Mouse (Mus musculus) neural tube, embryonic 15.5 days (tissue): Measurements from ENCODE around the gene Abi1. TPM values are rescaled to one million over a fixed set of nuclear protein-coding genes. Genes with fewer than 3 reads are reported as not detected.

Experiments used
- ATAC-seq: fragments of 200-750 bp; cut with Nextera tagmentation; 2 replicates; pipeline ENCODE4 v1.8.0; 2017; ENCODE audit warnings: mild to moderate bottlenecking, moderate TSS enrichment, moderate library complexity; ENCODE audit not compliant: low FRiP score
- H3K27ac ChIP-seq: fragments of 300-500 bp; sonication (generic); replicated peaks from 2 replicates; pipeline ENCODE4 v1.5.1; 2015; ENCODE audit warnings: mild to moderate bottlenecking, inconsistent platforms
- H3K27me3 ChIP-seq: fragments of 300-500 bp; sonication (generic); replicated peaks from 2 replicates; pipeline ENCODE4 v1.6.1; 2015; ENCODE audit warnings: inconsistent platforms
- H3K36me3 ChIP-seq: fragments of 300-500 bp; sonication (generic); 2 replicates; pipeline ENCODE4 v1.6.1; 2015; ENCODE audit warnings: inconsistent platforms
- H3K4me1 ChIP-seq: fragments of 300-500 bp; sonication (generic); 2 replicates; pipeline ENCODE4 v1.6.1; 2015; ENCODE audit warnings: inconsistent platforms
- H3K4me2 ChIP-seq: fragments of 300-500 bp; sonication (generic); 2 replicates; pipeline ENCODE4 v1.6.1; 2015; ENCODE audit warnings: inconsistent platforms, mild to moderate bottlenecking, moderate library complexity
- H3K4me3 ChIP-seq: fragments of 300-500 bp; sonication (generic); replicated peaks from 2 replicates; pipeline ENCODE4 v1.5.1; 2015; ENCODE audit warnings: mild to moderate bottlenecking, inconsistent platforms
- H3K9ac ChIP-seq: fragments of 300-500 bp; sonication (generic); replicated peaks from 2 replicates; pipeline ENCODE4 v1.6.1; 2015; ENCODE audit warnings: mild to moderate bottlenecking, inconsistent platforms
- H3K9me3 ChIP-seq: fragments of 300-500 bp; sonication (generic); replicated peaks from 2 replicates; pipeline ENCODE4 v1.6.1; 2016; ENCODE audit warnings: inconsistent platforms
- WGBS: fragments of 180-500 bp; shearing (Covaris S2); methylation state at CpG from one replicate; pipeline ENCODE4 v1.1.7; 2015; ENCODE audit warnings: mixed read lengths; 5-methylcytosine and 5-hydroxymethylcytosine counted together
- polyA plus RNA-seq: library from polyadenylated mRNA; unstranded; fragments of >200 nt; fragmentation: Nextera tagmentation; extraction: Ambion mirVana; gene quantifications from 2 replicates; pipeline ENCODE4 v1.2.1, GENCODE M21; 2015

Abi1 gene
- 57.3 and 62.1 TPM in 2 replicates for polyA plus RNA-seq

GRCm38 (mm10) chr2:23040001-23040646 is at the start of gene Abi1:
Abi1 (minus strand) TSS chr2:23040241.
- ATAC-seq = peak; percentile 97
- Histone ChIP-seq H3K9ac (peak within 1 kb of the TSS; percentile 97), H3K9me3 (no peaks in the 10 kb centered on the region), H3K36me3 (no peaks in the 10 kb centered on the region), H3K27ac (peak within 1 kb of the TSS; percentile 97), H3K4me1 (peaks cover 22% of the 10 kb centered on the region), H3K4me2 (peak within 1 kb of the TSS; percentile 71), H3K4me3 (peak within 1 kb of the TSS; percentile 99), H3K27me3 (no peaks in the 10 kb centered on the region)
- WGBS = 3% methylated on average over 23 of the region's 24 CpGs

GRCm38 (mm10) chr2:23084540-23084939 is 44.5 kb upstream of the Abi1 start:
- Histone ChIP-seq H3K4me2 (no peak overlapping the region), H3K36me3 (peaks cover 67% of the 10 kb centered on the region), H3K9me3 (no peaks in the 10 kb centered on the region), H3K4me3 (no peak overlapping the region), H3K27ac (no peak overlapping the region), H3K9ac (no peak overlapping the region), H3K4me1 (no peaks in the 10 kb centered on the region), H3K27me3 (no peaks in the 10 kb centered on the region)
- WGBS = 95% methylated on average over 8 of the region's 8 CpGs
- no peak for ATAC-seq

DNA sequence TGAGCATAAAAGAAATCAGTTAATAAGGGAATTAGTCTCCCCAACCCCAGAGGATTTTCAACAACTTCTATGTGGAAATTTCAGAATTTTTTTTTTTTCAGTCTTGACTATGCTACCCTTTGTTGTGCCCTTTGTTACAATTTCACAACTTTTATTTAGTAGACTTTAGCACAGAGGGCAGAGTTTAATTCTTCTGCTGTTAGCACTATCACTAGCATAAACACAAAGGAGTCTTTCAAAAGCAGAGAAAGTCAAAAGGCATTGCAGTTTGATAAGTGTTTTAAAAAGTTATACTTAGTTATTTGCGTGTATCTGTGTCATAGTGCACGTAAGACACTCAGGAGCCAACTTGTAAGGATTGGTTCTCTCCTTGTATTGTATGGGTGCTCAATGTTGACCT is 38.5 kb upstream of the Abi1 start:
- Histone ChIP-seq H3K4me2 (no peak overlapping the region), H3K4me1 (no peaks in the 10 kb centered on the region), H3K36me3 (peaks cover 52% of the 10 kb centered on the region), H3K27me3 (no peaks in the 10 kb centered on the region), H3K9me3 (no peaks in the 10 kb centered on the region), H3K4me3 (no peak overlapping the region), H3K27ac (no peak overlapping the region), H3K9ac (no peak overlapping the region)
- ATAC-seq = no peak
- 93% methylated on average over 2 of the region's 2 CpGs for WGBS

DNA sequence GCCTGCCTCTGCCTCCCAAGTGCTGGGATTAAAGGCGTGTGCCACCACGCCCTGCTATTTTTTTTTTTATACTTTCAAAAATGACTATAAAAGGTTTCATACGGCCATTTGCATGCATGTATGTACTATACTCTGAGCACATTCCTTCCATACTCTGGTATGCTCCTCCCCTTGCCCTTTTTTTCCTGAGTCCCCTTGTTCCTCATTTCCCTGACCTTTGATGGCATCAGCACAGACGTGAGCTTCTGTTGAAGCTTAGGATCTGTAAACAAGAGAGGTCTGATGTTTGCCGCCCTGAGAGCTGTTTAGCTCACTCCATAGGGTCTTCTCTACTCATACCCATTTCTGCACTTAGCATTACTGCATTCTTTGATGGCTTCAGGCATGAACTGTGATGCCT is 37.7 kb upstream of the Abi1 start:
- Histone ChIP-seq H3K4me2 (no peak overlapping the region), H3K4me1 (no peaks in the 10 kb centered on the region), H3K27me3 (no peaks in the 10 kb centered on the region), H3K27ac (no peak overlapping the region), H3K36me3 (peaks cover 52% of the 10 kb centered on the region), H3K4me3 (no peak overlapping the region), H3K9me3 (no peaks in the 10 kb centered on the region), H3K9ac (no peak overlapping the region)
- 93% methylated on average over 5 of the region's 5 CpGs for WGBS
- no peak for ATAC-seq

GRCm38 (mm10) chr2:23076783-23077182 is 36.7 kb upstream of the Abi1 start:
- Histone ChIP-seq H3K27ac (no peak overlapping the region), H3K27me3 (no peaks in the 10 kb centered on the region), H3K36me3 (peaks cover 45% of the 10 kb centered on the region), H3K9me3 (no peaks in the 10 kb centered on the region), H3K4me3 (no peak overlapping the region), H3K4me1 (peaks cover 3% of the 10 kb centered on the region), H3K9ac (no peak overlapping the region), H3K4me2 (no peak overlapping the region)
- ATAC-seq = no peak

- Histone ChIP-seq H3K9ac (no peak overlapping the region), H3K4me1 (peaks cover 10% of the 10 kb centered on the region), H3K4me2 (no peak overlapping the region), H3K9me3 (no peaks in the 10 kb centered on the region), H3K36me3 (peaks cover 36% of the 10 kb centered on the region), H3K4me3 (no peak overlapping the region), H3K27ac (no peak overlapping the region), H3K27me3 (no peaks in the 10 kb centered on the region)
- no peak for ATAC-seq
These were observed 35.8 kb upstream of the Abi1 start for GRCm38 (mm10) chr2:23075846-23076245.

GRCm38 (mm10) chr2:23071406-23071805 is 31.4 kb upstream of the Abi1 start:
- Histone ChIP-seq H3K36me3 (peaks cover 6% of the 10 kb centered on the region), H3K4me2 (no peak overlapping the region), H3K4me1 (peaks cover 22% of the 10 kb centered on the region), H3K27ac (no peak overlapping the region), H3K9me3 (no peaks in the 10 kb centered on the region), H3K4me3 (no peak overlapping the region), H3K9ac (no peak overlapping the region), H3K27me3 (no peaks in the 10 kb centered on the region)
- 43% methylated on average over 1 of the region's 1 CpGs for WGBS
- ATAC-seq = no peak

GRCm38 (mm10) chr2:23070491-23070890 is 30.4 kb upstream of the Abi1 start:
- ATAC-seq = no peak
- Histone ChIP-seq H3K27me3 (no peaks in the 10 kb centered on the region), H3K27ac (no peak overlapping the region), H3K4me1 (peaks cover 22% of the 10 kb centered on the region), H3K9me3 (no peaks in the 10 kb centered on the region), H3K36me3 (no peaks in the 10 kb centered on the region), H3K4me3 (no peak overlapping the region), H3K4me2 (peak overlapping the region; percentile 22), H3K9ac (no peak overlapping the region)
- WGBS = 95% methylated on average over 2 of the region's 2 CpGs

DNA sequence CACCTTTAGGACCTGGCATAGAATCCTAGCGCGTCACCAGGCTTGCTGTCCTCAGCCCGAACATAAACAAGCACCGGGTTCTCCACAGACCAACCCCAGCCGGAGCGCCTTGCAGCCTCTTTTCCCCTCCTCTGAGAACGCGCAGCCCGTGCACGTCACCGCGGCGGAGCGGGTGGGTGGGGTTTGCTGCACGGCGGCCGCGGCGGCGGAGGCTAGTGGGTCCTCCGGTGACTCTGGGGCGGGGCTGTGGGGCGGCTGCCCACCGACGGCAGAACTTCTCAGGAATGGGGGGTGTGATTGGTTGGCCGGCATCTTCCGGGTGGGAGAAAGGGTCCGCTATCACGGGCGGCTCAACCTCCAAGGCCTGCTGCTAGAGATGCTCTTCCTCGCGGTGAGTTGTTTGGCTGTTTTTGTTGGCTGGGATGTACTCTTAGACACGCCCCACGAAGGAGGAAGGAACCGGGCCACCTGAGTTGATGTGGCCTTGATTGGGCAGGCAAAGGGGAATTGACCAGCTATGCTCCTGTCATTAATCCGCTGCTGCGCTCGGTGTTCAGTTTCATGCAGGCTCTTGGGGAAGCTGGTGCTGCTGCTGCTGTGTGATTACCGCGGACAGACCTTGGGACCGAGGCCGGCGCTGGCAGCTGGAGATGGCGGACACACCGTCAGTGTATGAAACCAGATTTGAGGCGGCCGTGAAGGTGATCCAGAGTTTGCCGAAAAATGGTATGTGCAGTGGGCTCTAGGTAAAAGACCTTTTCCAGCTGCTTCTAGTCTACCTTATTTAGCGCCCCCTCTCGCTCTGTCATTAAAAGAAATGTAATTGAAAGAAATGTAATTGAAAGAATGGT is 29.1 kb upstream of the Abi1 start:
- Histone ChIP-seq H3K9me3 (no peaks in the 10 kb centered on the region), H3K27ac (peak overlapping the region; percentile 98), H3K9ac (peak overlapping the region; percentile 91), H3K27me3 (no peaks in the 10 kb centered on the region), H3K4me2 (peak overlapping the region; percentile 98), H3K36me3 (no peaks in the 10 kb centered on the region), H3K4me1 (peaks cover 22% of the 10 kb centered on the region), H3K4me3 (peak overlapping the region; percentile 76)
- under 1% methylated on average over 50 of the region's 50 CpGs for WGBS
- ATAC-seq = peak; percentile 94

GRCm38 (mm10) chr2:23068370-23068737 is 28.3 kb upstream of the Abi1 start:
- Histone ChIP-seq H3K4me2 (peak overlapping the region; percentile 98), H3K27me3 (no peaks in the 10 kb centered on the region), H3K9ac (peak overlapping the region; percentile 91), H3K27ac (peak overlapping the region; percentile 98), H3K36me3 (no peaks in the 10 kb centered on the region), H3K4me3 (peak overlapping the region; percentile 76), H3K4me1 (peaks cover 22% of the 10 kb centered on the region), H3K9me3 (no peaks in the 10 kb centered on the region)
- ATAC-seq = peak; percentile 77
- under 1% methylated on average over 21 of the region's 21 CpGs for WGBS

DNA sequence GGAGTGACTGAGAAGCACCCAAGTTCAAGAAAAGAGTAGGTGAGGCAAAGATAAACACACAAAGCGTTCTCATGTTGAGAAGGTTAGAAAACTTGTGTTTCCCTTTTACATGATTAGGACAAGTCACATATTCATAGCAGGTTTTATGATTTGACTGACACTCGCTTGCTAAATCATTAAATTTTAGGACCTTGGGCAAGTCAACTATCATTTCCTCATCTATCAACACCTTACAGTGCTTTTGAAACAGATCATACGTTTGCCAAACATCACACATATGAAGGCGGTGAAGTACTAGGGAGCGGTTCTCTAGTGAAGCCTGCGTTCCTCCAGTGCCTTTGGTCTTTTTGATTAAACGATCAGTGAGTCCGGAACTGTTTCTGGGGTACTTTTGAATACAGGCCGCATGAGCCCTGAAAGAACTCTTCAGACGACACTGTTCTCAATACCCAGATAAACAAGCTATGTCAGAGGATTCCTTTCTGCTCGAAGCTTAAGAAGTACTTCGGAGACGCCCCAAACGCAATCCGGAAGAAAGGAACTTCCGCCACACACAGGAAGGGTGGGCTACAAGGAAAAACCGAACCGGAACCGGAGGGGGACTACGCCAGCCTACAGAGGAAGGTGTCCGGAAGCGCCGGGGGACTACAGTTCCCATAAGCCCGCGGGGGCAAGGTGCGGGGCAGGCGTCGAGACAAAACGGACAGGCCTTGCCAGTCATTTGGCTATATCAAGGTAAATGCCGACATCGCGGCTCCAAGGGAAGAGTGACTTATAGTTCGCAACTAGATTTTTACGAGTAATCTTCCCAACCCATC is 27.7 kb upstream of the Abi1 start, which contains the start of gene Acbd5:
Acbd5 (plus strand) TSS at position 616 of the 818 bp plus-strand sequence.
- Histone ChIP-seq H3K27me3 (no peaks in the 10 kb centered on the region), H3K4me3 (peak within 1 kb of the TSS; percentile 76), H3K4me1 (peaks cover 22% of the 10 kb centered on the region), H3K27ac (peak within 1 kb of the TSS; percentile 98), H3K36me3 (no peaks in the 10 kb centered on the region), H3K9me3 (no peaks in the 10 kb centered on the region), H3K4me2 (peak within 1 kb of the TSS; percentile 98), H3K9ac (peak within 1 kb of the TSS; percentile 91)
- 2% methylated on average over 34 of the region's 34 CpGs for WGBS
- ATAC-seq = peak; percentile 96
